Mouse (Mus musculus) brown adipose tissue, adult 24 weeks (tissue): ENCODE data around the gene Smarce1. TPM values are rescaled to one million over a fixed set of nuclear protein-coding genes. Genes with fewer than 3 reads are reported as not detected.
A peak's percentile ranks its signal among the peaks of the same experiment; 100 is the strongest.
"Not testable (repeated sequence)": the region's sequence is repeated elsewhere in the genome, so short reads cannot be mapped to it uniquely, and the experiment has no call there.

Experiments used
- H3K27ac ChIP-seq: fragments of 200-500 bp; replicated peaks from 2 replicates; pipeline ENCODE4 v1.5.1; 2012; ENCODE audit warnings: low read depth, mild to moderate bottlenecking, low read length
- H3K4me1 ChIP-seq: fragments of 200-500 bp; 2 replicates; pipeline ENCODE4 v1.6.1; 2012; ENCODE audit warnings: low read length, mixed read lengths; ENCODE audit not compliant: control insufficient read depth, insufficient read depth, insufficient read length
- H3K4me3 ChIP-seq: fragments of 200-500 bp; 2 replicates; pipeline ENCODE4 v1.5.1; 2012; ENCODE audit warnings: low read depth, mild to moderate bottlenecking, low read length, moderate library complexity; ENCODE audit not compliant: insufficient read depth
- polyA plus RNA-seq: library from polyadenylated mRNA; stranded (reverse); fragments of >200 nt; gene quantifications from 2 replicates; pipeline ENCODE4 v1.2.4, GENCODE M21; 2012; ENCODE audit not compliant: missing spikeins, insufficient read depth, insufficient read length

Gene Smarce1
- polyA plus RNA-seq, 1 experiment: 51.0 TPM

DNA sequence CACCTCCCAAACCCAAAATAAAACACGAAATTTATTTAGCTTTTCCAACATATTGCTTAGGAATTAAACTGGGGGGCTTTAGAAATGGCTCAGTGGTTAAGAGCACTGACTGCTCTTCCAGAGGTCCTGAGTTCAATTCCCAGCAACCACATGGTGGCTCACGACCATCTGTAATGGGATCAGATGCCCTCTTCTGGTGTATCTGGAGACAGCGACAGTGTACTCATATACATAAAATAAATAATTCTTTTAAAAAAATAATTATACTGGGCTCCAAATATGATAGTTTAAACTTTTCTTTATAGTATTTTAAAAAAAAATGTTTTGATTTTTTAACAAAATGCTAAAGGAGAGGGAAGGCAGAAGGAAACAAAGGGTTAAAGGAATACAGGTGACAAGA lies 13.7 kb upstream of the Smarce1 start:
- not testable (repeated sequence) for H3K4me3 ChIP-seq, H3K4me1 ChIP-seq
- H3K27ac ChIP-seq: 0 out of 2 replicates have a peak overlapping the region, but pooled peaks have one; percentile 42

DNA sequence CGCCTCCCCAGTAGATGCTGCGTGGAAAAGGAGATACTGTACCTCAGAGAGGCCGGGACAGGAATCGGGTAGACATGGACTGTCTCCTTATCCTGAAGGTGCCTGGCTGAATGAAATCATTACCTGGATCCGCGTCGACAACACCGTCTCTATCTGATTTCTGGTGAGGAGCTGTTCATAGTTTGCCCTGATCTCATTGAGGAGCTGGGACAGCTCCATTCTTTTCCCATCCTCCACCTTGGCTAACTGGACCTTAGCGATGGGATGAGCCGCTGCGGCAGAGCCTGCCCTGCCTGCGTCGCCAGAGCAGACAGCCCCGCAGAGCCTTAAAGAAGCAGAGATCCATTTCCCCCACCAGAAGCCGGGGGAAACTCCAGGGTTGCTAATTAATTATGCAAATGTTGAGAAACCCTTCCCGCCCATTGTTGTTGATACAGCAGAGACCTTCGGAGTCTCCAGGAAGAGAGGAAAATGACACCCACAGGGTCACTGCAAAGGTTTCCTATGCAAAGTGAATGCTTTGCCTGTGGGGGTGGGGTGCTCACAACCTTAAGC lies 13.1 kb upstream of the Smarce1 start, which contains the start of gene Krt222:
TSS of gene Krt222 (minus strand) at position 266 of the 555 bp plus-strand sequence.
- H3K4me3 ChIP-seq: peak within 1 kb of the TSS; percentile 58
- no peaks in the 10 kb centered on the region for H3K4me1 ChIP-seq
- H3K27ac ChIP-seq: peak within 1 kb of the TSS; percentile 89

- Histone ChIP-seq H3K27ac (peak overlapping the region; percentile 89), H3K4me3 (peak overlapping the region; percentile 58)
These were observed 12.5 kb upstream of the Smarce1 start for GRCm38 (mm10) chr11:99243200-99243819.

DNA sequence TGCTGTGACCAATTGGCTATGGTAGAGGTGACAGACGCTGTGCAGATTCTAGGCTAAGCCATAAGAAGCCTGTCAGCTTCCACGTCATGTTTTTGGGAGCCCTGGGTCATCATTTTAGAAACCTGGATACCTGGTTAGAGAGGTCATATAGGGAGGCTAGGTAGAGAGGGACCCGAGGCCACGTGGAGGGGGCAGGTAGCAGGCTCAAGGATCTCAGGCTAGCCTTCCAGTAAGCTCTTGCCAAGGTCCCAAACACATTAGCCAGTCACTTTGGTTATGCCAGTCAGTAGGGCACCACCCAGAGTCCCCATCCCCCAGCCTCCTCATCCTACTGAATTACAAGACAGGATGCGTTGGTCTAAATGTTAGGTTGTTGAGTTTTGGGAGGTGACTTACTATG lies 11.2 kb upstream of the Smarce1 start:
- Histone ChIP-seq H3K27ac (no peak overlapping the region), H3K4me1 (no peaks in the 10 kb centered on the region), H3K4me3 (no peak overlapping the region)

More at GRCm38 (mm10) chr11:99243200-99243819, 12.5 kb upstream of the Smarce1 start:
- H3K4me1 ChIP-seq: no peaks in the 10 kb centered on the region

DNA sequence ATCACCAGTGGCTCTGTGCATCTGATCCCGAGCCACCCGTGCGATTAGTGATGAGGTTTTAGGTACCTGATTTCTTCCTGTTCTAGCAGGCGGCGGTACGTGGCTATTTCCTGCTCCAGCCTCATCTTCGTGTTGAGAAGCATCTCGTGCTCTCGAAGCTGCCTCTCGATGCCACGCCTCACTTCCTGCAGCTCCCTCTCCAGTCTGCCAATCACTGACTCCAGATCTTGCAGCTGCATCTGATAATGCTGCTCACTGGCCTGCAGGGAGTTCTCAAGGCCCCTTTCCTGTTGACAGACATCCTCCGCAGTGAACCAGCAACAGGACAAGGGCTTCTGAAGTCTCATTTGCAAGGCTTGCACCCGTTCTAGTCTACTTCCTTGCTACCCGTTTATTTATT lies 7.7 kb upstream of the Smarce1 start:
- H3K4me1 ChIP-seq: no peaks in the 10 kb centered on the region
- H3K27ac ChIP-seq: no peak overlapping the region
- H3K4me3 ChIP-seq: no peak overlapping the region

- H3K4me1 ChIP-seq: no peaks in the 10 kb centered on the region
- peak overlapping the region; percentile 100 for H3K4me3 ChIP-seq
- peak overlapping the region; percentile 85; the same call in 1 of the 2 replicates for H3K27ac ChIP-seq
These were observed 416 bp upstream of the Smarce1 start for GRCm38 (mm10) chr11:99231049-99231816.

DNA sequence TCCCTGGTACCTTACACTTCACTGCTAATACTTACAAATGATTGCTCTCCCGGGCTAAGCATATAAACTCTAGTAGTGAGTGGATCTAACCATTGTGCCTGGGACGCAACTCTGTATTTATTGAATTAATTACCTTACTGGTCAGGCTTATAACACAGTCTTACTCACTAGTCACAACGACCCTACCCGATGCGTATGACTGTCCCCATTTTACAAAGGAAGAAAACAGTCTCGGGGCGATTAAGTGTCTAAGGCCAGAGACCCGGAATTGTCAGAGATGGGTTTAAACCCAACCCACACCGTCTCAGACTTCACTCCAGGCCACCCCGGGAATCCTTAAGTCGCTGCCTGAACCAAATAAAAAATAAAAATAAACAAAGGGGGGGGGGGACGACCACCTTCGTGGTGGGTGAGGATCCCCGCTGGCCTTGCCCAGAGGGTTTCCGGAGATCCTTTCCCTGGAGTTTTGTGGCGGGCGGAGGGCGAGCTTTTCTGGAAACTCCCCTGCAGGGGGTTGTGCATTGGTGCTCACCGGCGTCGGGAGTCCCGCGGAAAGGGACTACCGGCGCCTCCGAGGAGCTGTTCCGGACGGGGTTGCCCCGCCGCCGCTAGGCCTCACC lies 1.1 kb downstream of the Smarce1 start:
- Histone ChIP-seq H3K4me1 (no peaks in the 10 kb centered on the region), H3K27ac (peak overlapping the region; percentile 85), H3K4me3 (peak overlapping the region; percentile 100)

DNA sequence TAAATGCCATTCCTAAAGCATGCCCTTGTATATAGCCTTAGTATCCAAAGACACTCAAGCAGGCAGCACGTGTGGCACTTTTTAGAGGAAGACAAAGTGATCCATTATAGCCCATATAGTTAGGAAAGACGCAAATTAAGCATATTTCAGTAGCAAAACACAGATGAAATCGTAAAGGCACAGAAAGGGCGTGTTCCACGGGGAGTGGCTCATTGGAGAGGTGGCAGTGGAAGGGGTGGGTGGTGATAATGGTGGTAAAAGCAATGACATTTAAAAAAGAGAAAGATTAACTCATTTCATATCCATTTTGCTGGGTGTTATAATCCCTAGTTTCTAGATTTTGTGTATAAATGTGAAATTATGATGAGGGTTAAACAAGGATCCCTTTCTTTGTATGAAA lies 4.5 kb downstream of the Smarce1 start:
- Histone ChIP-seq H3K27ac (no peak overlapping the region), H3K4me3 (no peak overlapping the region), H3K4me1 (peaks cover 2% of the 10 kb centered on the region; the same call in 1 of the 2 replicates)

GRCm38 (mm10) chr11:99223310-99223709 lies 7.5 kb downstream of the Smarce1 start:
- no peak overlapping the region for H3K27ac ChIP-seq
- no peak overlapping the region for H3K4me3 ChIP-seq
- peaks cover 2% of the 10 kb centered on the region; the same call in 1 of the 2 replicates for H3K4me1 ChIP-seq

DNA sequence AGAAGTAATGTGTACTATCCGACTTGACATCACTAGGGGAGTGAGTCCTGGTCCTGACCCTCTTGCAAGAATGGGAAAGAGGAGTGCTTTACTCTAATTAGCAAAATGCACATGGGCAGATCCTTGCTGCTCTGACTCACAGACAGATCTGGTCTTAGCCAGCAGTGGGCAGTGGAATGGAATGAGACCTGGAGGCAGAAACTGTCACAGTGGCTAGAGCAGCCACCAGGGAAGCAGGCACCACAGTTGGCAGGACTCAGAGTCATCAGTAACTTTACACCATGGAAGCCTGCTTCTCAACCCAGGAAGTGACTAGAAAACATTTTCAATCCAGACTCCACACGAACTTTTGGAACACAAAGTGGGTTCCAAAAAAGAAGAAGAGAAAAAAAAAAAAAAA lies 9.0 kb downstream of the Smarce1 start:
- Histone ChIP-seq H3K4me3 (no peak overlapping the region), H3K4me1 (peaks cover 2% of the 10 kb centered on the region; the same call in 1 of the 2 replicates), H3K27ac (no peak overlapping the region)

GRCm38 (mm10) chr11:99217248-99217986 lies 13.4 kb downstream of the Smarce1 start:
- no peaks in the 10 kb centered on the region for H3K4me1 ChIP-seq
- H3K4me3 ChIP-seq: no peak overlapping the region
- no peak overlapping the region for H3K27ac ChIP-seq

DNA sequence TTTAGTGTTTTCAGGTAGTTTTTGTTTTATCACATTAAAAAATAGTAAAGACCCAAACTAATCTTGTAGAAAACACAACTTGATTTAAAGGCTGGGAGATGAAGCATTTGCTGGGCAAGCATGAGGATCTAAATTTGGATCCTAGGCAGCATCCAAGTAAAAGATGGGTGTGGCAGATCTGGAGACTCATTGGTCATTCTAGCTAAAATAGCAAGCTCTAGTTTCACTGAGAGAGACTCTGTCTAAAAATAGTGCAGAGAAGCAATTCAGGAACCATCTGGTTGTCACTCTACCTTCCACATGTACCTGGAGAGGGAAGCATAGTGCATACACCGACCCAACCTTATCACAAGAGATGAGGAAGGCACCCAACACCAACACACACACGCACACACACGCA lies 14.6 kb downstream of the Smarce1 start:
- H3K4me1 ChIP-seq: no peaks in the 10 kb centered on the region
- H3K27ac ChIP-seq: no peak overlapping the region
- H3K4me3 ChIP-seq: no peak overlapping the region

DNA sequence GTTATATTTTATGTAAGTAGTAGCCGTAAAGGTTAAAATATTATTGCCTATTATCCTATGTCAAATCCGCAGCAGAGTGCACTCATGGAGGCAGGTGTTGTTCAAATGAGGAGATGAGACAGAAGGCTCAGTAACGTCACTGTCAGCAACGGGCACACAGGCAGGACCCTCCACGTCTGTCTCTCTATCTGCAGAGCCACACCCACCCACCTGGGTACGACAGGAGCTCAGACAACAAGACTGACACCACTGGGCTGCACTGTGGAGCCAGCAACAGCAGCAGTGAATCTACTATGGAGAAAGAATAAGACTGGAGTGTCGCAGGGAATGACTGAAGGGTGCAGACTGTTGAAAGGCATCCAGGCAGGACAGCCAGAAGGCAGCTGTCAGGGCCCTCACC lies 18.1 kb downstream of the Smarce1 start:
- Histone ChIP-seq H3K27ac (no peak overlapping the region), H3K4me3 (no peak overlapping the region), H3K4me1 (no peaks in the 10 kb centered on the region)

DNA sequence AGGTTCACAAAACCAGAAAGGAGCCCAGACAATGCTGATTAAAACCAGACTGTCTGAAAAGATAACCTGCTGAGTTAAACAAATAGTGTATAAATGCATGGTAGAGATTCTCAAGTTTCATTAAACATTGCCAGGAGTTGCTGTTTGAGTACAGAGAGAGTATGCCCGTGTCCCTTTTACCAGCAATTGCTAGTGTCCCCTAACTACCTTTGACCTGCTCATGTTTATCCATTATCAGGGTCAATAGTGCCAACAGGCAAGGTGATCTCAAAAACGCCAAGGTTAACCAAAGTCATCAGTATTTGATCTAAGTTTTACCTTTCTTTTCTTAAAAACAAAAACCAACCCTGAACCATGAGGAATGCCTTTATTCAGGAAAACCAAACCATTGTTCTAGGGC lies 18.9 kb downstream of the Smarce1 start:
- Histone ChIP-seq H3K27ac (no peak overlapping the region), H3K4me3 (no peak overlapping the region), H3K4me1 (no peaks in the 10 kb centered on the region)
